10 mouse cellular contexts compared by ENCODE assay signal in genomic region chr5:104096078-104096938, GRCm38 (mm10). TPM values are rescaled to one million over a fixed set of nuclear protein-coding genes. Genes with fewer than 3 reads are reported as not detected.
DNase-seq lines count a peak whose midpoint lies in the region; ATAC-seq and TF ChIP-seq lines count a peak whose summit lies in the region.
"Had no signal": no experiment of that assay in that cellular context is flagged by ENCODE, and none has a peak within 500 bp of the region (broad histone marks: within the 10 kb centered on the region; RNA-seq: fewer than 3 reads in every experiment).

No protein-coding gene starts in this region.

- no peak overlapping the region for H3K4me2 ChIP-seq in hindbrain, postnatal 0 days (ENCODE audit: low read depth, low read length)
- H3K4me2 ChIP-seq in hindbrain, embryonic 11.5 days (replicated peaks; ENCODE audit: low read depth, low read length), result no peak overlapping the region
- H3K4me2 ChIP-seq in kidney, postnatal 0 days (ENCODE audit: low read length), result peak overlapping the region; percentile 3; the same call in 1 of the 2 replicates
- H3K4me2 ChIP-seq in neural tube, embryonic 15.5 days, result no peak overlapping the region
- no peak overlapping the region for H3K4me2 ChIP-seq in midbrain, embryonic 14.5 days (ENCODE audit: low read length)
- H3K4me2 ChIP-seq: midbrain, embryonic 13.5 days had no signal

- 81% methylated on average over 16 of the region's 16 CpGs for WGBS in hindbrain, postnatal 0 days
- WGBS in hindbrain, embryonic 11.5 days, result 86% methylated on average over 16 of the region's 16 CpGs
- WGBS in kidney, postnatal 0 days, result 31% methylated on average over 16 of the region's 16 CpGs
- WGBS in neural tube, embryonic 15.5 days, result 81% methylated on average over 16 of the region's 16 CpGs
- 87% methylated on average over 16 of the region's 16 CpGs for WGBS in midbrain, embryonic 14.5 days

- 0 out of 2 replicates have a peak overlapping the region, but pooled peaks have one; percentile 29 for H3K27ac ChIP-seq in hindbrain, postnatal 0 days
- no peak overlapping the region for H3K27ac ChIP-seq in hindbrain, embryonic 11.5 days (ENCODE audit: low read depth, low read length)
- H3K27ac ChIP-seq in kidney, postnatal 0 days, result peak overlapping the region; percentile 63
- H3K27ac ChIP-seq in neural tube, embryonic 15.5 days (replicated peaks), result peak overlapping the region; percentile 51; the same call in 1 of the 2 replicates
- no peak overlapping the region for H3K27ac ChIP-seq in midbrain, embryonic 14.5 days (replicated peaks; ENCODE audit: low read depth, low read length)
- H3K27ac ChIP-seq: midbrain, embryonic 13.5 days had no signal

- peaks cover 4% of the 10 kb centered on the region; the same call in 1 of the 2 replicates for H3K36me3 ChIP-seq in hindbrain, postnatal 0 days (ENCODE audit: insufficient read depth, low read length)
- H3K36me3 ChIP-seq in hindbrain, embryonic 11.5 days (ENCODE audit: control insufficient read depth, insufficient read depth, low read length), result no peaks in the 10 kb centered on the region
- no peaks in the 10 kb centered on the region for H3K36me3 ChIP-seq in kidney, postnatal 0 days (ENCODE audit: insufficient read depth, low read length)
- peaks cover 7% of the 10 kb centered on the region for H3K36me3 ChIP-seq in neural tube, embryonic 15.5 days
- no peaks in the 10 kb centered on the region for H3K36me3 ChIP-seq in midbrain, embryonic 14.5 days (ENCODE audit: control insufficient read depth, insufficient read depth, low read length)
- H3K36me3 ChIP-seq: midbrain, embryonic 13.5 days had no signal

- H3K9ac ChIP-seq in hindbrain, postnatal 0 days (replicated peaks; ENCODE audit: low read length), result no peak overlapping the region
- no peak overlapping the region for H3K9ac ChIP-seq in hindbrain, embryonic 11.5 days (ENCODE audit: low read depth, low read length)
- H3K9ac ChIP-seq in kidney, postnatal 0 days (ENCODE audit: low read depth, low read length), result no peak overlapping the region
- no peak overlapping the region for H3K9ac ChIP-seq in neural tube, embryonic 15.5 days (replicated peaks)
- H3K9ac ChIP-seq in midbrain, embryonic 14.5 days (replicated peaks; ENCODE audit: low read length), result no peak overlapping the region
- H3K9ac ChIP-seq: midbrain, embryonic 13.5 days had no signal

- no peak for TF ChIP-seq CTCF in hindbrain, postnatal 0 days (IDR thresholded peaks at IDR 0.05; ENCODE audit: low read depth)
- TF ChIP-seq CTCF in kidney, postnatal 0 days (IDR thresholded peaks at IDR 0.05; ENCODE audit: low read depth), result no peak

- DNase-seq in hindbrain, postnatal 0 days (ENCODE audit: low spot score), result peak; percentile 8
- DNase-seq in hindbrain, embryonic 11.5 days (ENCODE audit: low spot score), result no peak
- DNase-seq in heart, adult 9 months (ENCODE audit: low spot score in 2 of 2), result peak; percentile 83 to 84
- peak; percentile 93 for DNase-seq in kidney, postnatal 0 days (ENCODE audit: low spot score)
- DNase-seq in cerebellum, adult 8-10 months, result no peak
- no peak for DNase-seq in midbrain, embryonic 14.5 days
- no peak for DNase-seq in spleen, postnatal 36 days (ENCODE audit: low spot score in 2 of 2)

- ATAC-seq in hindbrain, postnatal 0 days, result no peak
- no peak for ATAC-seq in hindbrain, embryonic 11.5 days (ENCODE audit: low FRiP score)
- peak; percentile 49; the same call in 1 of the 2 replicates for ATAC-seq in kidney, postnatal 0 days (replicated peaks; ENCODE audit: low FRiP score, low read depth)
- no peak for ATAC-seq in neural tube, embryonic 15.5 days (ENCODE audit: low FRiP score)
- ATAC-seq in midbrain, embryonic 14.5 days (ENCODE audit: low FRiP score, low TSS enrichment), result no peak
- ATAC-seq: midbrain, embryonic 13.5 days had no signal

- H3K4me1 ChIP-seq in hindbrain, postnatal 0 days (ENCODE audit: insufficient read depth, low read length), result no peaks in the 10 kb centered on the region
- H3K4me1 ChIP-seq in hindbrain, embryonic 11.5 days (replicated peaks; ENCODE audit: control insufficient read depth, insufficient read depth, low read length), result no peaks in the 10 kb centered on the region
- no peaks in the 10 kb centered on the region; the same call in 1 of the 2 replicates for H3K4me1 ChIP-seq in kidney, postnatal 0 days (replicated peaks; ENCODE audit: insufficient read depth, low read length)
- H3K4me1 ChIP-seq in neural tube, embryonic 15.5 days, result no peaks in the 10 kb centered on the region
- no peaks in the 10 kb centered on the region for H3K4me1 ChIP-seq in midbrain, embryonic 14.5 days (ENCODE audit: control insufficient read depth, insufficient read depth, low read length)

- no peaks in the 10 kb centered on the region for H3K27me3 ChIP-seq in hindbrain, postnatal 0 days (ENCODE audit: insufficient read depth, low read length)
- no peaks in the 10 kb centered on the region for H3K27me3 ChIP-seq in hindbrain, embryonic 11.5 days (ENCODE audit: control insufficient read depth, insufficient read depth, low read length)
- H3K27me3 ChIP-seq in kidney, postnatal 0 days (ENCODE audit: insufficient read depth, low read length), result no peaks in the 10 kb centered on the region
- H3K27me3 ChIP-seq in neural tube, embryonic 15.5 days (replicated peaks), result no peaks in the 10 kb centered on the region
- H3K27me3 ChIP-seq in midbrain, embryonic 14.5 days (ENCODE audit: control insufficient read depth, insufficient read depth, low read length), result no peaks in the 10 kb centered on the region
- H3K27me3 ChIP-seq: midbrain, embryonic 13.5 days had no signal

- H3K4me3 ChIP-seq in hindbrain, postnatal 0 days (ENCODE audit: low read length), result no peak overlapping the region
- no peak overlapping the region for H3K4me3 ChIP-seq in hindbrain, embryonic 11.5 days (ENCODE audit: low read depth, low read length)
- H3K4me3 ChIP-seq in kidney, postnatal 0 days (replicated peaks; ENCODE audit: low read depth, low read length), result no peak overlapping the region
- no peak overlapping the region for H3K4me3 ChIP-seq in neural tube, embryonic 15.5 days (replicated peaks)
- H3K4me3 ChIP-seq in midbrain, embryonic 14.5 days (replicated peaks; ENCODE audit: low read depth, low read length), result no peak overlapping the region
- H3K4me3 ChIP-seq: midbrain, embryonic 13.5 days had no signal

- H3K9me3 ChIP-seq in hindbrain, postnatal 0 days (ENCODE audit: low read length), result no peaks in the 10 kb centered on the region
- H3K9me3 ChIP-seq in hindbrain, embryonic 11.5 days (ENCODE audit: control insufficient read depth, low read length), result no peaks in the 10 kb centered on the region
- H3K9me3 ChIP-seq in kidney, postnatal 0 days (replicated peaks; ENCODE audit: low read length), result no peaks in the 10 kb centered on the region
- no peaks in the 10 kb centered on the region for H3K9me3 ChIP-seq in neural tube, embryonic 15.5 days (replicated peaks)
- H3K9me3 ChIP-seq in midbrain, embryonic 14.5 days (ENCODE audit: control insufficient read depth, low read length), result no peaks in the 10 kb centered on the region
- H3K9me3 ChIP-seq: midbrain, embryonic 13.5 days had no signal

RNA-seq across cellular contexts. Expression of gene Sparcl1, which starts 17.2 kb away (rescaled TPM):
- 660 and 723 TPM in 2 replicates for total RNA-seq in hindbrain, postnatal 0 days (2014; rRNA removed)
- 782 and 913 TPM in 2 replicates for polyA plus RNA-seq in hindbrain, postnatal 0 days (2015; fragmentation: Nextera tagmentation; extraction: Ambion mirVana)
- 61.5 and 61.9 TPM in 2 replicates for polyA plus RNA-seq in hindbrain, embryonic 11.5 days (2014; fragmentation: Nextera tagmentation; extraction: Ambion mirVana)
- polyA plus RNA-seq in kidney, postnatal 0 days (2015; fragmentation: Nextera tagmentation; extraction: Ambion mirVana), result 67.2 and 77.5 TPM in 2 replicates
- 479 and 515 TPM in 2 replicates for polyA plus RNA-seq in neural tube, embryonic 15.5 days (2015; fragmentation: Nextera tagmentation; extraction: Ambion mirVana)
- 118 and 147 TPM in 2 replicates for polyA plus RNA-seq in midbrain, embryonic 14.5 days (2014; fragmentation: Nextera tagmentation; extraction: Ambion mirVana)

RNA-seq across cellular contexts. Expression of gene Gm17660, which starts 18.9 kb away (rescaled TPM):
- 0.58 TPM in 1 of 2 replicates, not detected in the other for total RNA-seq in hindbrain, postnatal 0 days (2014; rRNA removed)
- polyA plus RNA-seq in hindbrain, postnatal 0 days (2015; fragmentation: Nextera tagmentation; extraction: Ambion mirVana), result 0.61 TPM in 1 of 2 replicates, not detected in the other
- not detected in 2 replicates for polyA plus RNA-seq in hindbrain, embryonic 11.5 days (2014; fragmentation: Nextera tagmentation; extraction: Ambion mirVana)
- not detected in 2 replicates for polyA plus RNA-seq in kidney, postnatal 0 days (2015; fragmentation: Nextera tagmentation; extraction: Ambion mirVana)
- not detected in 2 replicates for polyA plus RNA-seq in neural tube, embryonic 15.5 days (2015; fragmentation: Nextera tagmentation; extraction: Ambion mirVana)
- polyA plus RNA-seq in midbrain, embryonic 14.5 days (2014; fragmentation: Nextera tagmentation; extraction: Ambion mirVana), result not detected in 2 replicates
- total RNA-seq: layer of hippocampus, postnatal 10 days had no signal
- polyA plus RNA-seq: midbrain, embryonic 13.5 days had no signal

RNA-seq across cellular contexts. Expression of gene Nudt9, which starts 50.2 kb away (rescaled TPM):
- 54.9 and 59.1 TPM in 2 replicates for total RNA-seq in hindbrain, postnatal 0 days (2014; rRNA removed)
- polyA plus RNA-seq in hindbrain, postnatal 0 days (2015; fragmentation: Nextera tagmentation; extraction: Ambion mirVana), result 72.6 and 80.2 TPM in 2 replicates
- polyA plus RNA-seq in hindbrain, embryonic 11.5 days (2014; fragmentation: Nextera tagmentation; extraction: Ambion mirVana), result 65.1 and 68.2 TPM in 2 replicates
- 63.1 and 65.1 TPM in 2 replicates for polyA plus RNA-seq in kidney, postnatal 0 days (2015; fragmentation: Nextera tagmentation; extraction: Ambion mirVana)
- polyA plus RNA-seq in neural tube, embryonic 15.5 days (2015; fragmentation: Nextera tagmentation; extraction: Ambion mirVana), result 73.0 and 73.2 TPM in 2 replicates
- polyA plus RNA-seq in midbrain, embryonic 14.5 days (2014; fragmentation: Nextera tagmentation; extraction: Ambion mirVana), result 56.0 and 56.1 TPM in 2 replicates

Comparison
In these comparisons a context has a peak if more than half of its experiments do, and no peak if none do; other contexts are left out.
1. DNase-seq: peak in hindbrain, postnatal 0 days (single experiment), heart, adult 9 months (2 of 2) and kidney, postnatal 0 days (single experiment); none in hindbrain, embryonic 11.5 days (single experiment), cerebellum, adult 8-10 months (single experiment), midbrain, embryonic 14.5 days (single experiment) and spleen, postnatal 36 days (0 of 2).
2. H3K27ac ChIP-seq: peak in hindbrain, postnatal 0 days (single experiment), kidney, postnatal 0 days (single experiment) and neural tube, embryonic 15.5 days (single experiment); none in hindbrain, embryonic 11.5 days (single experiment) and midbrain, embryonic 14.5 days (single experiment).